Mouse (Mus musculus) liver, postnatal 0 days (tissue): Measurements from ENCODE around the gene Gm5426.

Experiments used
- CTCF ChIP-seq: sonication (generic); IDR thresholded peaks from 2 replicates; pipeline ENCODE4 v1.5.1; 2016; ENCODE audit warnings: antibody characterized with exemption, low read depth
- EP300 ChIP-seq: IDR thresholded peaks from 2 replicates; pipeline ENCODE4 v1.6.1; 2016; ENCODE audit warnings: antibody characterized with exemption, low read depth, mild to moderate bottlenecking

DNA sequence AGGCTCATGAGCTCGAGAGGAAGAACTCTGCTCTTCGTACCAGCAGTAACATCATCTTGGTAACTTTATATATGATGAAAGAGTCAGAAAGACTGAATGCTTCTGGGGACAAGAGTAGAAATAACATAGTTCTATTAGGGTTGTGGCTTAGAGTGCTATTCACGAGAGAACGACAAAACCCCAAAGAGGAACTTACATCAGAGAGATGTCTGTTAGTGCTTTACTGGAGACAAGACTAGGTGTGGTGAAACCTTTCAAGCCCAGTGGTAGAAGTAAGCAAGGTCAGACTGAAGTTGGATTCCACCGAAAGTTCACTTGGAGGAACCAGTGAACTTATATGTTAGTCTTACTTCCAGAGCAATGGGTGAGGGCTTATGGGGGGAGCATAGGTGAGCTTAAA lies 12.5 kb upstream of the Gm5426 start:
- TF ChIP-seq CTCF (no peak), EP300 (no peak)
